In genomic region chr16:85801252-85801651, GRCm38 (mm10) we compare ENCODE assay signal across 8 mouse cellular contexts. TPM values are rescaled to one million over a fixed set of nuclear protein-coding genes. Genes with fewer than 3 reads are reported as not detected.
DNase-seq lines count a peak whose midpoint lies in the region; ATAC-seq and TF ChIP-seq lines count a peak whose summit lies in the region.

No protein-coding gene starts in this region.

- DNase-seq in adrenal gland, postnatal 36 days: peak; percentile 86 to 90
- DNase-seq in embryonic facial prominence, embryonic 10.5 days (ENCODE audit: low spot score): peak; percentile 91
- DNase-seq in left cerebral cortex, postnatal 4 days: peak; percentile 81
- peak; percentile 89 for DNase-seq in mesoderm, embryonic 11.5 days (ENCODE audit: low read depth, low spot score)

- peaks cover 40% of the 10 kb centered on the region for H3K36me3 ChIP-seq in embryonic facial prominence, embryonic 10.5 days (replicated peaks)
- peaks cover 24% of the 10 kb centered on the region for H3K36me3 ChIP-seq in intestine, postnatal 0 days (ENCODE audit: control insufficient read depth, insufficient read depth)
- no peaks in the 10 kb centered on the region; the same call in 1 of the 2 replicates for H3K36me3 ChIP-seq in small intestine, adult 2 months (ENCODE audit: control insufficient read depth, insufficient read depth, low read length)

- H3K4me2 ChIP-seq in intestine, postnatal 0 days (replicated peaks; ENCODE audit: low read depth): peak overlapping the region; percentile 90

- peak; percentile 53 for ATAC-seq in granulocyte monocyte progenitor cell, adult 5-6 weeks (replicated peaks; ENCODE audit: poor library complexity, severe bottlenecking)
- ATAC-seq in intestine, postnatal 0 days: peak; percentile 91
- ATAC-seq in inflammation-experienced regulatory T-cells, adult 6 months: no peak

- no peaks in the 10 kb centered on the region for H3K27me3 ChIP-seq in embryonic facial prominence, embryonic 10.5 days (replicated peaks; ENCODE audit: low read depth, poor library complexity, severe bottlenecking)
- H3K27me3 ChIP-seq in intestine, postnatal 0 days (replicated peaks; ENCODE audit: control insufficient read depth, insufficient read depth, low read length): peaks cover 10% of the 10 kb centered on the region; the same call in 1 of the 2 replicates
- H3K27me3 ChIP-seq in small intestine, adult 2 months (ENCODE audit: control insufficient read depth, insufficient read depth, low read length): peaks cover 13% of the 10 kb centered on the region

- intact Hi-C loops in left cerebral cortex, postnatal 4 days (cut with DNase I): loop anchor here (10.0 kb wide), 1 partner anchor 1594 kb away; no protein-coding TSS in a partner anchor

- no peak for TF ChIP-seq POLR2A in small intestine, adult 2 months (IDR thresholded peaks at IDR 0.05; ENCODE audit: low read depth, low read length)

- H3K9ac ChIP-seq in intestine, postnatal 0 days (ENCODE audit: low read depth, low read length): peak overlapping the region; percentile 68

- no peaks in the 10 kb centered on the region for H3K9me3 ChIP-seq in embryonic facial prominence, embryonic 10.5 days
- H3K9me3 ChIP-seq in intestine, postnatal 0 days (ENCODE audit: control insufficient read depth): no peaks in the 10 kb centered on the region

- TF ChIP-seq CTCF in intestine, postnatal 0 days (IDR thresholded peaks at IDR 0.05; ENCODE audit: low read depth): peak; percentile 79
- 0 out of 2 replicates have a peak, but pooled peaks have one; percentile 33 for TF ChIP-seq CTCF in small intestine, adult 2 months (IDR thresholded peaks at IDR 0.05; ENCODE audit: extremely low read depth, insufficient read length, insufficient replicate concordance, low read depth, low read length)

- under 1% methylated on average over 23 of the region's 23 CpGs for WGBS in embryonic facial prominence, embryonic 10.5 days
- under 1% methylated on average over 23 of the region's 23 CpGs for WGBS in intestine, postnatal 0 days
- WGBS in small intestine, adult 2 months: under 1% methylated on average over 23 of the region's 23 CpGs

- H3K4me1 ChIP-seq in embryonic facial prominence, embryonic 10.5 days: peaks cover 26% of the 10 kb centered on the region
- no peaks in the 10 kb centered on the region; the same call in 1 of the 2 replicates for H3K4me1 ChIP-seq in intestine, postnatal 0 days (replicated peaks; ENCODE audit: control insufficient read depth, insufficient read depth, low read length)
- H3K4me1 ChIP-seq in small intestine, adult 2 months (ENCODE audit: control insufficient read depth, insufficient read depth, insufficient read length, low read length): peaks cover 12% of the 10 kb centered on the region

- H3K4me3 ChIP-seq in embryonic facial prominence, embryonic 10.5 days: peak overlapping the region; percentile 89
- H3K4me3 ChIP-seq in intestine, postnatal 0 days (ENCODE audit: low read depth, low read length): peak overlapping the region; percentile 62
- peak overlapping the region; percentile 80 for H3K4me3 ChIP-seq in small intestine, adult 2 months (ENCODE audit: low read depth, low read length)

- H3K27ac ChIP-seq in embryonic facial prominence, embryonic 10.5 days (replicated peaks): peak overlapping the region; percentile 93
- peak overlapping the region; percentile 89 for H3K27ac ChIP-seq in intestine, postnatal 0 days (ENCODE audit: low read depth, low read length)
- peak overlapping the region; percentile 77 for H3K27ac ChIP-seq in small intestine, adult 2 months (ENCODE audit: insufficient read depth, low read depth, low read length)

RNA-seq across cellular contexts. Expression of gene Adamts1, which starts 1.7 kb away (rescaled TPM):
- total RNA-seq in adrenal gland, postnatal 36 days (2021): 10 to 100 TPM; 23.8 to 48.1 TPM
- polyA plus RNA-seq in embryonic facial prominence, embryonic 10.5 days (2016; fragmentation: Nextera tagmentation; extraction: Ambion mirVana): 21.2 and 23.9 TPM in 2 replicates
- total RNA-seq in granulocyte monocyte progenitor cell, adult 5-6 weeks (2014; fragmentation: Nextera tagmentation): not detected in 2 replicates
- 0.26 and 0.52 TPM in 2 replicates for total RNA-seq in granulocyte monocyte progenitor cell, adult 5-6 weeks (2017)
- polyA plus RNA-seq in intestine, postnatal 0 days (2015; fragmentation: Nextera tagmentation; extraction: Ambion mirVana): 8.2 and 10.0 TPM in 2 replicates
- 1 to 10 TPM; 6.5 to 8.2 TPM for total RNA-seq in left cerebral cortex, postnatal 4 days (2021)
- polyA plus RNA-seq in small intestine, adult 2 months (2012; rRNA removed): 3.1 and 4.6 TPM in 2 replicates
- polyA plus RNA-seq in inflammation-experienced regulatory T-cells, adult 6 months (2017; shearing (Covaris generic)): not detected
